Mouse (Mus musculus): ENCODE data around the gene Gse1. TPM values are rescaled to one million over a fixed set of nuclear protein-coding genes. Genes with fewer than 3 reads are reported as not detected.

Gse1 gene
- total and polyA plus RNA-seq, 3 experiments, result 23.6 to 128 (median 66.9) TPM

GRCm38 (mm10) chr8:120190107-120190809 lies 38.0 kb upstream of the Gse1 start:
- Histone ChIP-seq H3K27me3 (ENCODE audit: control insufficient read depth in 1 of 2, insufficient read depth in 2 of 2, low read length in 2 of 2) (no peaks in the 10 kb centered on the region), H3K9me3 (replicated peaks; ENCODE audit: insufficient read depth, low read length) (no peaks in the 10 kb centered on the region), H3K4me1 (ENCODE audit: control insufficient read depth in 1 of 2, insufficient read depth in 2 of 2, low read length in 2 of 2) (no peaks in the 10 kb centered on the region)

GRCm38 (mm10) chr8:120190810-120191413 lies 37.3 kb upstream of the Gse1 start:
- Histone ChIP-seq H3K27me3 (ENCODE audit: control insufficient read depth in 1 of 2, insufficient read depth in 2 of 2, low read length in 2 of 2) (no peaks in the 10 kb centered on the region), H3K27ac (ENCODE audit: control insufficient read depth, low read depth, low read length) (no peak overlapping the region), H3K4me1 (ENCODE audit: control insufficient read depth in 1 of 2, insufficient read depth in 2 of 2, low read length in 2 of 2) (no peaks in the 10 kb centered on the region), H3K9ac (ENCODE audit: control insufficient read depth, low read depth, low read length, poor library complexity, severe bottlenecking) (no peak overlapping the region), H3K79me2 (ENCODE audit: control insufficient read depth, insufficient read depth, low read length, poor library complexity) (no peaks in the 10 kb centered on the region), H3K4me3 (ENCODE audit: control insufficient read depth in 1 of 2, insufficient read depth in 1 of 2, low read depth in 2 of 2, low read length in 2 of 2) (no peak overlapping the region), H3K36me3 (ENCODE audit: control insufficient read depth in 1 of 2, insufficient read depth in 2 of 2, low read length in 2 of 2) (no peaks in the 10 kb centered on the region), H3K9me3 (replicated peaks; ENCODE audit: insufficient read depth, low read length) (no peaks in the 10 kb centered on the region)
- DNase-seq (ENCODE audit: low read depth, low spot score), result no peak
- TF ChIP-seq RAD21 (IDR thresholded peaks at IDR 0.05; ENCODE audit: low read depth, low read length) (no peak), MAFK (IDR thresholded peaks at IDR 0.05; ENCODE audit: borderline replicate concordance, low read depth, low read length) (no peak), ETS1 (IDR thresholded peaks at IDR 0.05; ENCODE audit: low read depth, low read length) (no peak), USF1 (IDR thresholded peaks at IDR 0.05; ENCODE audit: low read depth, low read length) (peak; percentile 52; the same call in 1 of the 2 replicates), TBP (IDR thresholded peaks at IDR 0.05; ENCODE audit: low read depth, low read length) (no peak), SMC3 (IDR thresholded peaks at IDR 0.05; ENCODE audit: low read depth, low read length) (no peak)

More at GRCm38 (mm10) chr8:120190107-120190809, 38.0 kb upstream of the Gse1 start:
- TF ChIP-seq ETS1 (IDR thresholded peaks at IDR 0.05; ENCODE audit: low read depth, low read length) (no peak), USF2 (IDR thresholded peaks at IDR 0.05; ENCODE audit: borderline replicate concordance in 1 of 2, insufficient read depth in 1 of 2, low read depth in 1 of 2, low read length in 2 of 2) (no peak), SIN3A (IDR thresholded peaks at IDR 0.05; ENCODE audit: low read length) (no peak), BHLHE40 (IDR thresholded peaks at IDR 0.05; ENCODE audit: borderline replicate concordance, low read depth, low read length) (no peak), ZNF384 (IDR thresholded peaks at IDR 0.05; ENCODE audit: low read depth, low read length) (no peak)
- H3K4me3 ChIP-seq (ENCODE audit: control insufficient read depth in 1 of 2, insufficient read depth in 1 of 2, low read depth in 2 of 2, low read length in 2 of 2), result no peak overlapping the region
- H3K27ac ChIP-seq (ENCODE audit: control insufficient read depth, low read depth, low read length), result no peak overlapping the region
- no peaks in the 10 kb centered on the region for H3K36me3 ChIP-seq (ENCODE audit: control insufficient read depth in 1 of 2, insufficient read depth in 2 of 2, low read length in 2 of 2)
- H3K9ac ChIP-seq (ENCODE audit: control insufficient read depth, low read depth, low read length, poor library complexity, severe bottlenecking), result no peak overlapping the region
- H3K79me2 ChIP-seq (ENCODE audit: control insufficient read depth, insufficient read depth, low read length, poor library complexity), result no peaks in the 10 kb centered on the region
- no peak for DNase-seq (ENCODE audit: low read depth, low spot score)

GRCm38 (mm10) chr8:120191633-120192032 lies 36.6 kb upstream of the Gse1 start:
- Histone ChIP-seq H3K9me3 (replicated peaks; ENCODE audit: insufficient read depth, low read length) (no peaks in the 10 kb centered on the region), H3K79me2 (ENCODE audit: control insufficient read depth, insufficient read depth, low read length, poor library complexity) (no peaks in the 10 kb centered on the region), H3K36me3 (ENCODE audit: control insufficient read depth in 1 of 2, insufficient read depth in 2 of 2, low read length in 2 of 2) (no peaks in the 10 kb centered on the region), H3K4me1 (ENCODE audit: control insufficient read depth in 1 of 2, insufficient read depth in 2 of 2, low read length in 2 of 2) (no peaks in the 10 kb centered on the region), H3K27ac (ENCODE audit: control insufficient read depth, low read depth, low read length) (no peak overlapping the region), H3K4me3 (ENCODE audit: control insufficient read depth in 1 of 2, insufficient read depth in 1 of 2, low read depth in 2 of 2, low read length in 2 of 2) (no peak overlapping the region), H3K9ac (ENCODE audit: control insufficient read depth, low read depth, low read length, poor library complexity, severe bottlenecking) (no peak overlapping the region), H3K27me3 (ENCODE audit: control insufficient read depth in 1 of 2, insufficient read depth in 2 of 2, low read length in 2 of 2) (no peaks in the 10 kb centered on the region)
- DNase-seq (ENCODE audit: low read depth, low spot score), result no peak
- no peak for TF ChIP-seq NELFE (IDR thresholded peaks at IDR 0.05; ENCODE audit: low read depth, low read length)

Data from MEL (cell line).